Mouse (Mus musculus) liver, embryonic 11.5 days (tissue): ENCODE results near the gene Slc27a1. TPM values are rescaled to one million over a fixed set of nuclear protein-coding genes. Genes with fewer than 3 reads are reported as not detected.

Experiments used
- ATAC-seq: fragments of 200-750 bp; cut with Nextera tagmentation; replicated peaks from 2 replicates; pipeline ENCODE4 v1.8.0; 2017; ENCODE audit warnings: moderate number of reproducible peaks, mild to moderate bottlenecking, moderate TSS enrichment, moderate library complexity; ENCODE audit not compliant: low FRiP score
- DNase-seq: peaks from one replicate; pipeline ENCODE4 v3.0.0-alpha.2; 2017; ENCODE audit warnings: low spot score
- H3K27ac ChIP-seq: fragments of 300-500 bp; sonication (generic); 2 replicates; pipeline ENCODE4 v1.5.1; 2014; ENCODE audit warnings: mild to moderate bottlenecking, low read depth, low read length, control low read depth
- H3K27me3 ChIP-seq: fragments of 300-500 bp; sonication (generic); replicated peaks from 2 replicates; pipeline ENCODE4 v1.6.1; 2014; ENCODE audit warnings: low read length, mixed read lengths; ENCODE audit not compliant: control insufficient read depth, insufficient read depth
- H3K36me3 ChIP-seq: fragments of 300-500 bp; sonication (generic); 2 replicates; pipeline ENCODE4 v1.6.1; 2014; ENCODE audit warnings: mild to moderate bottlenecking, low read length, moderate library complexity, mixed read lengths; ENCODE audit not compliant: control insufficient read depth, insufficient read depth
- H3K4me1 ChIP-seq: fragments of 300-500 bp; sonication (generic); replicated peaks from 2 replicates; pipeline ENCODE4 v1.6.1; 2014; ENCODE audit warnings: low read length, mixed read lengths; ENCODE audit not compliant: control insufficient read depth, insufficient read depth
- H3K4me2 ChIP-seq: fragments of 300-500 bp; sonication (generic); 2 replicates; pipeline ENCODE4 v1.6.1; 2014; ENCODE audit warnings: mild to moderate bottlenecking, control low read depth, moderate library complexity
- H3K4me3 ChIP-seq: fragments of 300-500 bp; sonication (generic); 2 replicates; pipeline ENCODE4 v1.5.1; 2014; ENCODE audit warnings: low read depth, low read length, control low read depth
- H3K9ac ChIP-seq: fragments of 300-500 bp; sonication (generic); 2 replicates; pipeline ENCODE4 v1.6.1; 2014; ENCODE audit warnings: low read depth, low read length, control low read depth
- H3K9me3 ChIP-seq: fragments of 300-500 bp; sonication (generic); 2 replicates; pipeline ENCODE4 v1.6.1; 2016; ENCODE audit warnings: low read length, inconsistent platforms, mixed read lengths; ENCODE audit not compliant: control insufficient read depth
- WGBS: fragments of 180-500 bp; shearing (Covaris S2); extraction: QIAGEN DNeasy Blood & Tissue Kit; methylation state at CpG from one replicate; pipeline ENCODE4 v1.1.7; 2014; 5-methylcytosine and 5-hydroxymethylcytosine counted together
- polyA plus RNA-seq: library from polyadenylated mRNA; unstranded; fragments of >200 nt; fragmentation: Nextera tagmentation; extraction: Ambion mirVana; gene quantifications from 2 replicates; pipeline ENCODE4 v1.2.1, GENCODE M21; 2014

Gene Slc27a1
- polyA plus RNA-seq, 1 experiment from 2014 or later, result 7.0 TPM

DNA sequence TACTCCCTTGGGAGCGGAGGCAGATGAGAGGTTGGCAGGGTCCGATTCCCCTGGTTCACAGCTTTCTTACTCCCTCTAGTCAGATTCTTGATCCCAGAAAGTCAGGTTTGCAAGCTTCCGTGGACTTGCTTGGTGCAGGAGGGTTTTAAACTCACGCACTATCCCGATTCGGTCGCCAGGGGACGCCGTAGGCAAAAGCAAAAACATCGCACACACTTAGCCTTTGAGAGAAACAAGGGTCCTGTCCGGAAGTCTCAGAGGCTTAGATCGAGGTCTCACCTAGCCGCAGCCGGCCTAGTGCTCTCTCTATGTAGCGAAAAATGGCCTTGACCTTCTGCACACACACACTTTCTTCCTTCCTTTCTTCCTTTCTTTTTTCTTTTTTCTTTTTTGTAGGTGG lies 7.3 kb upstream of the Slc27a1 start:
- WGBS, result 2% methylated on average over 15 of the region's 15 CpGs
- Histone ChIP-seq H3K27ac (no peak overlapping the region), H3K9ac (no peak overlapping the region), H3K9me3 (no peaks in the 10 kb centered on the region), H3K4me2 (peak overlapping the region; percentile 24; the same call in 1 of the 2 replicates), H3K27me3 (peaks cover 39% of the 10 kb centered on the region), H3K4me3 (no peak overlapping the region), H3K36me3 (no peaks in the 10 kb centered on the region), H3K4me1 (peaks cover 27% of the 10 kb centered on the region)
- ATAC-seq (no peak), DNase-seq (peak; percentile 84)

DNA sequence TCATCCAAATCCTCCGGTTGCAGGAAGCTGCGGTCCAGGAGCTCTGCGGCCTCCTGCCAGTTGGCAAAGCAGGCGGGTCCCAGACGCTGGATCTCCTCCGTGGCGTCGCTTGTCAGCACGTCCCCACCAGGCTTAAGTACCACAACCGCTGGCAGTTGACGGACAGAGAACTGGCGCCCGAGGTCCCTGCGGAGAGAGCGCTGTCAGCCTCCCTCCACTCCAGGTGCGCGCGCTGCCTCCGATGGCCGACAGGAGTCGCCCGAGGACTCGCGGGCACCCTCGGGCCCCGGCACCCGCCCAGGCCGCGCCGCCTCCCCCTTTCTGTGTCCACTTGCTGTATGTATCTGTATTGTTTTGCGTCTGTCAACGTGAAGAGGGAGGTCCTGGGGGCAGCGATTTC lies 5.9 kb upstream of the Slc27a1 start:
- peak overlapping the region; percentile 60 for H3K4me2 ChIP-seq
- peak overlapping the region; percentile 28 for H3K4me3 ChIP-seq
- peaks cover 31% of the 10 kb centered on the region for H3K27me3 ChIP-seq
- DNase-seq (peak; percentile 79), ATAC-seq (0 out of 2 replicates have a peak, but pooled peaks have one; percentile 24)
- 2% methylated on average over 33 of the region's 33 CpGs for WGBS
- H3K4me1 ChIP-seq, result peaks cover 27% of the 10 kb centered on the region
- H3K9ac ChIP-seq, result no peak overlapping the region
- H3K9me3 ChIP-seq, result no peaks in the 10 kb centered on the region
- H3K36me3 ChIP-seq, result no peaks in the 10 kb centered on the region
- H3K27ac ChIP-seq, result no peak overlapping the region

DNA sequence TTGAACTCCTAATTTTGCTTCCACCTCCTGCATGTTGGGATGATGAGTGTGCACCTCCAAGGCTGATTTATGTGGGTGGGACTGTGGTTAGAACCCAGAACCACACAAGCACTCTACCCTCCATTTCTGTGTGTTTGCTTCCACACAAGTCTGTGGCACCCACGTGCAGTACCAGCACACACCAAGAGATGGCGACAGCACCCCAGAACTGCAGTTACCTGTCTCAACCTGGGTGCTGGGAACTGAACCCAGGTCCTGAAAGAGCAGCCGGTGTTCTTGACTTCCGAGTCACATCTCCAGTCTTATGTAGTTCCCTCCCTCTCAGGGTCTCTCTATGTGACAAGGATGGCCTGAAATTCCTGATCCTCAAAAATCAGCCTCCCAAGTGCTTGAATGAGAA lies 4.7 kb upstream of the Slc27a1 start:
- no peaks in the 10 kb centered on the region for H3K36me3 ChIP-seq
- peaks cover 21% of the 10 kb centered on the region; the same call in 1 of the 2 replicates for H3K4me1 ChIP-seq
- H3K9me3 ChIP-seq, result no peaks in the 10 kb centered on the region
- no peak overlapping the region for H3K4me3 ChIP-seq
- H3K4me2 ChIP-seq, result no peak overlapping the region
- H3K27ac ChIP-seq, result no peak overlapping the region
- DNase-seq (no peak), ATAC-seq (no peak)
- H3K27me3 ChIP-seq, result peaks cover 23% of the 10 kb centered on the region
- 82% methylated on average over 4 of the region's 4 CpGs for WGBS
- no peak overlapping the region for H3K9ac ChIP-seq

DNA sequence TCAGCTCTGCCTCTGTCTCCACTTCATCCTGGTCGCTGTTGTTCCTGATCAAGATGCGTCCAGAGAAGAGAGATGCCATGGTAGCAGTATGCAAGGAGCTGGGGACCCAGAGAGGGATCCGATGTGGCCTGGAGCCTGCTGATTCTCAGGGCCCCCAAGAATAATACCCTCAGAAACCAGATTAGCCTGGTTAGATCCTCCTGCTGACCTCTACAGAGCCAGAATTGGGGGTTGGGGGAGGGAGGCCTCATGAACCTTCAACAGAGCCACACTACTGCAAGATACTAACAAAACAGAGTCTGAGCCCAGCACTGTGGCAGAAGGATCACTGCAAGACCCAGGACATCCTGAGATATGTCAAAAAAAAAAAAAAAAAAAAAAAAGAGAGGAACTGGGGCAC lies 2.2 kb upstream of the Slc27a1 start, which contains the start of gene Nxnl1:
TSS of gene Nxnl1 (minus strand) at position 101 of the 400 bp plus-strand sequence.
- WGBS, result 66% methylated on average over 3 of the region's 3 CpGs

DNA sequence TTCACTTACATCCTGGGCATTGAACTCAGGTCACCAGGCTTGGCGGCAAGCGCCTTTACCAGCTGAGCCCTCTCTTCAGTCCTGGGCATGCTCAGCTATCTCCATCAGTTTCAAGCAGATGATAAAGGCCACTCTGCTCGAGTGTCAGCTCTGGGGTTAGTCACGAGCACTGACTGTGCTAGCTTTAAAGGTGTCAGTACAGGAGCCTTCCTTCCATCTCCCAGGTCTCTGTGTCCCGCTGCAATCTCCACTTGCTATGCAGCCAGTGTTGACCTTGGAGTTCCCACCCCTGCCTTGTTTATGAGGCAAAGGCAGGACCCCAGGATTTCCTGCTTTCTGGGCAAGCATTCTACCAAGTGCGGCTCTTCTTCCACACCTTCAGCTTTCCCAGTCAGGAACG lies 1.1 kb upstream of the Slc27a1 start:
- Histone ChIP-seq H3K9ac (no peak overlapping the region), H3K27me3 (peaks cover 7% of the 10 kb centered on the region), H3K4me2 (no peak overlapping the region), H3K4me1 (peaks cover 9% of the 10 kb centered on the region), H3K27ac (no peak overlapping the region), H3K4me3 (no peak overlapping the region), H3K36me3 (no peaks in the 10 kb centered on the region), H3K9me3 (no peaks in the 10 kb centered on the region)
- WGBS, result 67% methylated on average over 7 of the region's 7 CpGs
- no peak for DNase-seq
- no peak for ATAC-seq

More for the DNA sequence above, 2.2 kb upstream of the Slc27a1 start, which contains the start of gene Nxnl1:
- Histone ChIP-seq H3K9me3 (no peaks in the 10 kb centered on the region), H3K9ac (no peak within 1 kb of the TSS), H3K4me3 (no peak within 1 kb of the TSS), H3K27me3 (peaks cover 16% of the 10 kb centered on the region), H3K27ac (no peak within 1 kb of the TSS), H3K4me1 (peaks cover 11% of the 10 kb centered on the region), H3K4me2 (no peak within 1 kb of the TSS), H3K36me3 (no peaks in the 10 kb centered on the region)
- no peak for DNase-seq
- no peak for ATAC-seq

DNA sequence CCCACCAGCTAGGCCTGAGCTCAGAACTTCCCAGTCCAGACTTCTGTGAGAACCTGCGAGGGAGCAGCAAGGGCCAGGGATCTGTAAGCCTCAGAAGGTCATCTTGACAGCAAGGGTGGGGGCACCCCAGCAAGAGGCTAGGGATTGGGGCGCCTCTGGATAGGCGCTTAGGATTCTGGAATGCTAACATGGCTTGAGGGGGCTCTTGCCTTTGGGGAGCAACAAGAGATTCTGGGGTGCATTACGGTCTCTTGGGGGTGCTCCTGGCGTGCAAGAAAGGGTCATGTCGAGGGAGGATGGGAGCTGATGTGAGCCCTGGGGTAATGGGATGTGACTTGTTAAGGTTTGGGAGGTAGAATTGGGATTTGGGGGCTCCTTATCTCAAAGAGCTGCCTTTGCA lies 259 bp downstream of the Slc27a1 start:
- DNase-seq, result no peak
- Histone ChIP-seq H3K4me3 (peak overlapping the region; percentile 67), H3K36me3 (no peaks in the 10 kb centered on the region), H3K9ac (no peak overlapping the region), H3K27me3 (peaks cover 7% of the 10 kb centered on the region), H3K4me1 (peaks cover 8% of the 10 kb centered on the region), H3K27ac (no peak overlapping the region), H3K4me2 (peak overlapping the region; percentile 94), H3K9me3 (no peaks in the 10 kb centered on the region)
- WGBS, result 42% methylated on average over 6 of the region's 6 CpGs
- no peak for ATAC-seq

DNA sequence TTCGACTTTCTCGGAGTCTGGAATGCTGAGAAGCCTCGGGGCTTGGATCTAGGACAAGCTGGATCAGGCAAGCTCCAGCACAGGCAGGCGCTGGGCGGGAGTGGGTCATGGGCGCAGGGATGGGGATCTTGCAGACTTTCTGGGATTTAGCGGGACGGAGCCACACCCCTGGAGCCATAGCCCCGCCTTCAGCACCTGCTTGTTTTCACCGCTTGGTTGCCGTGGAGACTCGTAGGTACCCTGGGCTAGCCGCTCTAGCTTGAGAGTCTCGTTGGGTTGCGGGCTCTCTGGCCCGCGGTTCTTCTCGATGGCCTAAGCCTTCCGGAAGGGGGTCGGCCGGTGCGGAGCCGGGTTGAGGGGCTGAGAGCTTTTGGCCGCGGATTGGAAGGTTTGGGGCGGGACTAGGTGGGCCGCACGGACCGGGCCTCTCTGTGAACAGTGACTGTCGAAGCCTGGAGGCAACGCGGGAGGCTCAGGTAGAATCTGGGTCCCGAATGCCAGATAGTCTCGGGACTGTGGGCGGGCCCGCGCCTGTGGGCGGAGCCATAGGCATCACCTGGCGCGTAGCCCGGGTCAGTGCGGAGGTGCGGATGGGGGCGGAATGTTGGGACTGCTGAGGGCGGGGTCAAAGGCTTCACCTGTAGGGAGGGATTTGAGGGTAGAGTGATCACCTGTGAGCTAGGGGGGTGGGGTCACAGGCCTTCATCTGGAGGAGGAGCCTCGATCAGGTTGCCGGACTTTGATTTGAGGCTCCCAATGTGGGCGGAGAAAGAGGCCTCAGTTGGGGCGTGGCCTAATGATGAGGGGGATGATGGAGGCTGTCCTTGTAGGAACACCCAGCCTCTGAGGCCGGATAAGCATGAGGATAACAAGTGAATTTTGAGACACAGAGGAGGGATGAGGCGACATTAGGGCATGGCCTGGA lies 946 bp downstream of the Slc27a1 start:
- H3K27ac ChIP-seq, result no peak overlapping the region

DNA sequence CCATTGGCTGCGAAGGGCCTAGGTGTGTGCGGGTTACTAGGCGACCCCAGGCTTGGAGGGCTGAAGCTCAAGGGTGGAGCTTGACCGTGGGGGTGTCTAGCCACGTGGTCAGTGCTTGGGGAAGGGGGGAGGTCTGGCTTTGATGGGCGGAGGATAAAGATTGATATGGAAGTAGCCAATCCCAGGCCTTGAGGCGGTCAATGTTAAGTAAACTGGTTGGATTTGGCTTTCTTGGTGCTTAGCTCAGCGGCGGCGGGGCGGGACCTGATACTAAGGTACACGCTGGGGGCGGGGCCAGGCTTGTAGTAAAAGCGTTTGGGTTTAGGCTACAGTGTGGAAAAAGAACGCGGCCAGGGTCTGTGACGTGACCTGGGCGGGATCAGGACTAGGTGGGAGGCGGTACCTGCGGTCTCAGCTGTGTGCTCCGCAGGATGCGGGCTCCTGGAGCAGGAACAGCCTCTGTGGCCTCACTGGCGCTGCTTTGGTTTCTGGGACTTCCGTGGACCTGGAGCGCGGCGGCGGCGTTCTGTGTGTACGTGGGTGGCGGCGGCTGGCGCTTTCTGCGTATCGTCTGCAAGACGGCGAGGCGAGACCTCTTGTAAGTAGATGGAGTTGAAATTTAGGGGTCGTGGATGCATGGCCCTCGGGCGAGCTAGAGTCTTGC lies 1.7 kb downstream of the Slc27a1 start:
- WGBS, result under 1% methylated on average over 41 of the region's 41 CpGs
- no peak overlapping the region for H3K27ac ChIP-seq
- H3K9ac ChIP-seq, result peak overlapping the region; percentile 59

More for the DNA sequence above, 946 bp downstream of the Slc27a1 start:
- Histone ChIP-seq H3K36me3 (no peaks in the 10 kb centered on the region), H3K9me3 (no peaks in the 10 kb centered on the region), H3K27me3 (peaks cover 7% of the 10 kb centered on the region), H3K4me1 (peaks cover 8% of the 10 kb centered on the region), H3K4me3 (peak overlapping the region; percentile 67), H3K4me2 (peak overlapping the region; percentile 94), H3K9ac (0 out of 2 replicates have a peak overlapping the region, but pooled peaks have one; percentile 25)
- WGBS, result 1% methylated on average over 51 of the region's 51 CpGs
- ATAC-seq (peak; percentile 77), DNase-seq (peak; percentile 78)

More for the DNA sequence above, 1.7 kb downstream of the Slc27a1 start:
- Histone ChIP-seq H3K4me2 (peak overlapping the region; percentile 94), H3K27me3 (peaks cover 7% of the 10 kb centered on the region), H3K36me3 (no peaks in the 10 kb centered on the region), H3K4me3 (peak overlapping the region; percentile 67), H3K4me1 (peaks cover 8% of the 10 kb centered on the region), H3K9me3 (no peaks in the 10 kb centered on the region)
- ATAC-seq (peak; percentile 81), DNase-seq (peak; percentile 88)
